Mouse (Mus musculus) lung, adult 2 months (tissue): ENCODE data around the gene Jund. TPM values are rescaled to one million over a fixed set of nuclear protein-coding genes. Genes with fewer than 3 reads are reported as not detected.

Experiments used
- DNase-seq: peaks from one replicate; pipeline ENCODE4 v3.0.0; 2022
- H3K4me1 ChIP-seq: fragments of 200-500 bp; 2 replicates; pipeline ENCODE4 v1.6.1; 2011; ENCODE audit warnings: low read length; ENCODE audit not compliant: control insufficient read depth, insufficient read depth
- H3K4me3 ChIP-seq: fragments of 200-500 bp; replicated peaks from 2 replicates; pipeline ENCODE3; 2011; ENCODE audit warnings: low read depth, mild to moderate bottlenecking, control low read depth, low read length; ENCODE audit errors: extremely low read depth
- CTCF ChIP-seq: fragments of 200-500 bp; IDR thresholded peaks from 2 replicates; pipeline ENCODE4 v1.5.1; 2011; ENCODE audit warnings: mild to moderate bottlenecking, low read length, control low read depth; ENCODE audit not compliant: insufficient read depth
- POLR2A ChIP-seq: fragments of 200-500 bp; IDR thresholded peaks from 2 replicates; pipeline ENCODE4 v1.6.1; 2011; ENCODE audit warnings: low read depth, mild to moderate bottlenecking, control low read depth, low read length, borderline replicate concordance; ENCODE audit errors: extremely low read depth
- WGBS: fragments of 180-500 bp; shearing (Covaris S2); methylation state at CpG from one replicate; pipeline ENCODE4 v1.1.7; 2018; 5-methylcytosine and 5-hydroxymethylcytosine counted together
- polyA plus RNA-seq: library from polyadenylated mRNA; depleted of rRNA; stranded (reverse); fragments of >200 nt; gene quantifications from 2 replicates; pipeline ENCODE4 v1.2.3, GENCODE M21; 2012

The Jund gene
- polyA plus RNA-seq, 1 experiment = 378 TPM

DNA sequence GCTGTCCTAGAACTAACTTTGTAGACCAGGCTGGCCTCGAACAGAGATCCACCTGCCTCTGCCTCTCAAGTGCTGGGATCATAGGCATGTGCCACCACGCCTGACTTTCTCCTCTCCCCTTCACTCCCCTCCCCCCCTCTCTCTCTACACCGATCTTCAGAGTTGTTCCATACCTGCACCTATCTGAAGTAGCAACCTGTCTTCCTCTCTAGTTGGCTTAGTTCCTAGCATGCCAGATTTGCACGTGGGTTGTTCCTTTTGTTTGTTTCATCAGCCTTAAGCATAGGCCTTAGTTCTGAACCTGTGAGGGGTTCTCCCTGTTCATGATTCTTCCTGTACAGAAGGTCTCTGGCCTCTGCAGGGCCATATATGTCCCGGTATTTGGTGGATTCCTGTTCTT, 39.0 kb downstream of the Jund start:
- TF ChIP-seq POLR2A = no peak
- no peak for TF ChIP-seq CTCF
- Histone ChIP-seq H3K4me3 (no peak overlapping the region), H3K4me1 (no peaks in the 10 kb centered on the region)
- WGBS = 47% methylated on average over 5 of the region's 5 CpGs
- DNase-seq = no peak

DNA sequence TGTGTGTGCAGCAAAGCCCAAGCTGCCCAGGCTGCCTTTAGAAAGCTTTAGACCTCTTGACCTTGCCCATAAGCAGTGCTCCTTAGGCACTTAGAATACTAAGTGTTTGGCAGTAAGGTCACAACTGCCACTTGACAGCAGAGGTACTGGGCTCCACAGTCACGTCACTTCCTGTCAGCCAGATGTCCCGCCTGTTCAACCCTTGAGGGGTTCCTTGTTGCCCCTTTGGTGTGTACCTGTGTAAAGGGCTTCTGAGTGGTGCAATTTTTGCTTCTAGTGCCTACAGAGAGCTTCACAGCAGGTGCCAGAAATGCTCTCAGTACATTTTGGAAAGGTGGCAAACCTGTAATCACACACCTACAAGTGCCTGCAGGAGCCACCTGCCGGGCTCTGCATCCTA, 39.5 kb downstream of the Jund start:
- Histone ChIP-seq H3K4me3 (no peak overlapping the region), H3K4me1 (peaks cover 2% of the 10 kb centered on the region; the same call in 1 of the 2 replicates)
- 41% methylated on average over 3 of the region's 3 CpGs for WGBS
- DNase-seq = peak; percentile 67
- no peak for TF ChIP-seq CTCF
- no peak for TF ChIP-seq POLR2A

DNA sequence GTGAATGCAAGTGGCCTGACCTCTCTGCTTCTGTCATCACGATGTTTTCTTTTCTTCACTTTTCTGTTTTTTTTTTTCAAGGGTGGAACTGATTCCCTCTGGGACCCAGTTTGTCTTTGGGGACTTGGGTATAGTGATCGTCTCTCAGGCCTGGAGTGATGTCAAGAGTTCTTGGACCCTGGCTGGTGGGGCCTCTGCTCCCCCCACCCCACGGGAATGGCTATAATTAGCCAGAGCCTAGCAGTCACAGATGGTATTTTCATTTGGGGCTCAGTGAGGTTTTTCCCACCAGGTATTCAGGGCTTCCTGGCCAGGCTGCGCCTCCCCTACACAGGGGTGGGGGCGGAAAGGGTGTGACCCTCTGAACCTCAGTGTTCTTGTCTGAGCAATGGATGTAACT, 42.9 kb downstream of the Jund start:
- no peak for DNase-seq

DNA sequence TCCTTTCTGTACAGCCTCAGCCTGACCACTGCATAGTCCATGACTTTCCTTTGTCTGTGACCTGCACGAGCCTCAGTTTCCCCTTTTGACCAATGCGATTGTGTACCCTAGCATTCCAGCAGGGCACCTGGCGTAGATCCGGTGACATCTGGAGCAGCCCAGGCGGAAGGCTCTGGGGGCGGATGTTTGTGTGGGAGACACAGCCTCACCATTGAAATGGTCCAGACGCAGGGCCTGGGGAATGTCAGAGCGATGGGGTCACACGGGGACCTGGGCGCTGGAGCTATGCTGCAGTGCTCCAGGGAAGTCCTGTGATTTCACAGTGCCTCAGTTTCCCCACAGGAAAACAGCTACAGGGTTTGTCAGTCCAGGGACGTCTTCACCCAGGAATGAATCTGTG, 43.4 kb downstream of the Jund start:
- peaks cover 3% of the 10 kb centered on the region for H3K4me1 ChIP-seq
- no peak for DNase-seq
- H3K4me3 ChIP-seq = no peak overlapping the region
- TF ChIP-seq CTCF (no peak), POLR2A (no peak)
- WGBS = 72% methylated on average over 11 of the region's 11 CpGs

More for the DNA sequence above, 42.9 kb downstream of the Jund start:
- Histone ChIP-seq H3K4me3 (no peak overlapping the region), H3K4me1 (peaks cover 3% of the 10 kb centered on the region)
- 53% methylated on average over 5 of the region's 5 CpGs for WGBS
- TF ChIP-seq CTCF (no peak), POLR2A (no peak)

DNA sequence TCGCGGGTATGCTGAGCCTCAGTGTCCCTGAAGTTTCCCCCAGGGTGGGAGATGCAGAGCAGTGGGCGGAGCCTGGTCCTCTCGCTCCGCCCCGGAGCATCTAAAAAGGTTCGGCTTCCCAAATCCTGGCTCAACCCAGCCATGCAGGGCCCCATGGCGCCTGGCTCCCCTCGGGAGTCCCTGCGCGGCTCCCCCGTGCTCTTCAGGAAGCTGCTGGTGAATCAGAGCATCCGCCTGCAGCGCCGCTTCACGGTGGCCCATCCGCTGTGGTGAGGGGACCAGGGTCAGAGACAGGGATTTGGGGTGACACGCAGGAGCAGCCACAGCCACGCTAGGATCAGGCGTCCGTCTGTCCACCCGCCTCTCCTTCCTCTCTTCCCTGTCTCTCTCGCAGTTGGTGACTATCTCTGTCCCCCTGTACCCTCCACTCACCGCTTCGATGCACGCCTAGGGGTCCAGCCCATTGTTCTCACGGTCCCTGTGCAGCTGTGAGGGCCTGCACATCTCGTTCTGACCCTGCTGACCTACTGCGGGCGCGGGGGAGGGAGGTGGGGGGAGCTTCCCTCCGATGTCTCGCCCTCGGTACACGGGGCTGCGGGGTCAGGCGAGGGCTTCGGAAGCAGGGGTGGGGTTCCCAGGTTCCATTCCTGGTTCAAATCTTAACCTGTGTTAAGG, 44.4 kb downstream of the Jund start:
- TF ChIP-seq CTCF (no peak), POLR2A (no peak)
- Histone ChIP-seq H3K4me3 (no peak overlapping the region), H3K4me1 (peaks cover 3% of the 10 kb centered on the region)
- WGBS = 15% methylated on average over 37 of the region's 38 CpGs
- no peak for DNase-seq

DNA sequence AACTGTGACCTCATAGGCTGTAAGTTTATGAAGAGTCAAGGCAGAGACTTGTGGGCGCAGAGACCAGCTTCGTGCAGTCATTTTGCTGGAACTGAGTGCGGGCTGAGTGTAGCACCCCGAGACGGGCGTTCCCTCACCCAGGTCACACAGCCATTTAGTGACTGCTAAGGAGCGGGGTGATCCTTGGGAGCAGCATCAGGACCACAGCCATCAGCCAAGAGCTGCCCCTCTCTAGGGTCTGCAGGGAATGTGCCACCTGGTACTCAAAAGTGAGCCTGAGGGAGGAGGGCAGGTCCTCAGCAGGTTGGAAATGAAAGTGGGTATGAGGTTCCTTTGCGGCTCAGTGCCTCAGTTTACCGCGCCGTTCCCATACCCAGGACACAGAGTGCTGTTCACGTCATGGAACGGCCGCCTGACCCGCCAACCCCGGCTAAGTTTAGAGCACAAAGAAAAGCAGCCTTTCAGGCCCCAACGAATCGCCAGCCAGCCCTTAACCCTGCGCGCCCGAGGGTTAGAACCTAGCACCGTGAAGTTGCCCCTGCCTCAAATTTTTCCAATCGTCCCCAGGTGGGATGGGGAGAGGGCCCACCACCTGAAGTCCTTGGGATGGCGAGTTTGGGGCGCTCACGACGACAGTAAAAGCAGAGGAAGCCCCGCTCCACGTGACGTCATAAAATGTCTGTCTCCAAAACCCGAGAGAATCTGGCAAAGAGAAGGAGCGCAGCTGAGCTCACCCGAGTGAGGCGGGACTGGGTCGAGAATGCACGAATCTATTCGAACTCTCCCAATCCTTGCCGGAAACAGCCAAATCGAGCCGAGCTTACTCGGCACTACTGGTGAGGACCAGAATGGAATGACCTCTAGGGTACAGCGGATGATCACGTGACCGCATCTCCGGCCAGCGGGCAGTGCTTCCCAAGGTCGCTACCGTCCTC, 45.2 kb downstream of the Jund start:
- DNase-seq = peak; percentile 56
- peaks cover 3% of the 10 kb centered on the region for H3K4me1 ChIP-seq
- peak overlapping the region; percentile 22 for H3K4me3 ChIP-seq
- 7% methylated on average over 48 of the region's 48 CpGs for WGBS
- TF ChIP-seq POLR2A = peak; percentile 34; the same call in 1 of the 2 replicates
- TF ChIP-seq CTCF = no peak

DNA sequence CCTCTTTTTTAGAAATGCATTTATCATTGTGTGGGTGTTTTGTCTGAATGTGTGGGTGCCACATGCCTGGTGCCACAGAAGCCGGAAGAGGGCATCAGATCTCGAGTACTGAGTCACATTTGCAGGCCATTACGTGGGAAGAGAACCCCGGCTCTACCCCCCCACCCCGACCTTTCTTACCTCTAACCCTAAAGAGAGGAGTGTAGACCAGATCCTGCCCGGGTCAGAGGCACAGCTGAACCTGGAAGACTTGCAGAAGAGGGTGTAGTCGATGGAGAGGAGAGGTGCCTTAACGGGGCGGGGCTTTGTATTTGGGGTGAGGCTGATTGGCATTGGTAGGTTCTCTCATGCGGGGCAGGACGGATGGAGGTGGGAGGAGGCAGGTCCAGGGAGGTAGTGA, 46.1 kb downstream of the Jund start:
- no peak for DNase-seq
- peaks cover 3% of the 10 kb centered on the region for H3K4me1 ChIP-seq
- WGBS = 51% methylated on average over 11 of the region's 11 CpGs
- no peak overlapping the region for H3K4me3 ChIP-seq
- TF ChIP-seq CTCF (no peak), POLR2A (no peak)

DNA sequence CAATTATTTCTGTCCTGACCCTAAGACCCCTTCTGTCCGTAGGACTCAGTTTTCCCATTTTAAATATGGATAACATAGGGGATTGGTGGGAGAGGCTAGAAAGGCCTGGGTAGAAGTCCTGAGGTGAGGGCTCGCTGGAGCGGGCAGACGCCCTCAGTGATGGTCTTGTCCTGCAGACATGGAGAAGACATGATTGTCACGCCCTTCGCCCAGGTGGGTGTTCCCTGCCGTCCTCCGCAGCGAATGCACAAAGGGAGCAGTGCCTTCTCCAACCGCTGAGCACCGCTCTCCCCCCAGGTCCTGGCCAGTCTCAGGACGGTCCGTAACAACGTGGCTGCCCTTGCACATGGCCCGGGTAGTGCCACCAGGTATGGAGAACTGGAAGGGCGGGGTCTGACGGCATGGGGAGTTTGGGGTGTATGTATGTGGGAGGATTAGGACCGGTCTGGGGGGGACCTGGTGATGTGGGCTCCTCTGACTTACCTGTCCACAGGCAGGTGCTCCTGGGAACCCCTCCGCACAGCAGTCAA, 47.0 kb downstream of the Jund start:
- no peak for DNase-seq
- WGBS = 67% methylated on average over 19 of the region's 19 CpGs
- Histone ChIP-seq H3K4me1 (peaks cover 3% of the 10 kb centered on the region), H3K4me3 (no peak overlapping the region)
- TF ChIP-seq POLR2A (no peak), CTCF (no peak)

DNA sequence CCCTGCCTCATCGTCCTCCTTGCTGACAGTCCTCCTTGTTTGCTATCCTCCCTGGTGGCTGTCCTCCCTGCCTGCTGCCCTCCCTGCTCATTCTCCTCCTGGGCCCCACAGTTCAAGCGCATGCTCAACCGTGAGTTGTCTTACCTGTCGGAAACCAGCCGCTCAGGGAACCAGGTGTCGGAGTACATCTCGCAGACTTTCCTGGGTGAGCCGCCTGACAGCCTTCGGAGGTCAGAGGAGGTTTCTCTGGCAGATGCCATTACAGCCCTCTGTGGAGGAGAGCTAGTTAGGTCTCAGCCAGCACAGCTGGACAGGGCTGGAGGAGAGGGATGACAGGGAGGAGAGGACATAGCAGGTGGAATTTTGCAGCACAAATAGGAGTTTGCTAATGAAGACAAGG, 47.9 kb downstream of the Jund start:
- Histone ChIP-seq H3K4me1 (peaks cover 3% of the 10 kb centered on the region), H3K4me3 (no peak overlapping the region)
- TF ChIP-seq POLR2A (no peak), CTCF (no peak)
- no peak for DNase-seq
- 75% methylated on average over 9 of the region's 9 CpGs for WGBS

DNA sequence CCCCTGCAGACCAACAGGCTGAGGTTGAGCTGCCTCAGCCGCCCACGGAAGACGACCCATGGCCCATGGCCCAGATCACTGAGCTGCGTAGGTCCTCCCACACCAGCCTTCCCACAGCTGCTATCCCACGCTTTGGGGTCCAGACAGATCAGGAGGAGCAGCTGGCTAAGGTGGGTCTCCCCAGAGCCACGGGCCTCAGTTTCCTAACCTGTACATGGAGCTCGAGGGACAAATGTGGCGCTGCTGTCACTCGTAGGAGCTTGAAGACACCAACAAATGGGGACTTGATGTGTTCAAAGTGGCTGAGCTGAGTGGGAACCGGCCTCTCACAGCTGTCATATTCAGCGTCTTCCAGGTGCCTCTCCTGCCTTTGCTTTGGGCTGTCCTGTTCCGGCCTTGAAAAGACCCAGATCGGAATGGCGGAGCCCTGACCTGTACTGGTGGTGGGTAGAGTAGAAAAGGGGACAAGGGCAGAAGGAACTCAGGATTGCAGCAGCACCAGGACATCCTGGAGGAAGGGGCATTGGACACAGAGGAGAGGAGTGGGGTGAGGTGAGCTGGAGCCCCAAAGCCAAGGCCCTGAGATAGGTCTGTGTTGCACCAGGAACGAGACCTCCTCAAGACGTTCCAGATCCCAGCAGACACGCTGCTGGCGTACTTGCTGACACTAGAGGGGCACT, 48.6 kb downstream of the Jund start:
- DNase-seq = no peak
- Histone ChIP-seq H3K4me3 (no peak overlapping the region), H3K4me1 (peaks cover 3% of the 10 kb centered on the region)
- TF ChIP-seq POLR2A (no peak), CTCF (no peak)
- WGBS = 90% methylated on average over 18 of the region's 18 CpGs
